Mouse (Mus musculus) lung, adult 2 months (tissue): ENCODE measurements around the gene Mkln1.

Source experiments
- CTCF ChIP-seq: fragments of 200-500 bp; IDR thresholded peaks from 2 replicates; pipeline ENCODE4 v1.5.1; 2011; ENCODE audit warnings: mild to moderate bottlenecking, low read length, control low read depth; ENCODE audit not compliant: insufficient read depth
- POLR2A ChIP-seq: fragments of 200-500 bp; IDR thresholded peaks from 2 replicates; pipeline ENCODE4 v1.6.1; 2011; ENCODE audit warnings: low read depth, mild to moderate bottlenecking, control low read depth, low read length, borderline replicate concordance; ENCODE audit errors: extremely low read depth

- no peak for TF ChIP-seq POLR2A
- peak; percentile 27; the same call in 1 of the 2 replicates for TF ChIP-seq CTCF
Measured at GRCm38 (mm10) chr6:31527897-31528296, 129.4 kb downstream of the Mkln1 start.
